Mouse (Mus musculus): ENCODE results near the gene Trub1. TPM values are rescaled to one million over a fixed set of nuclear protein-coding genes. Genes with fewer than 3 reads are reported as not detected.

The Trub1 gene
- total RNA-seq, 2 experiments from 2014 or later = 3.8 to 9.1 TPM

DNA sequence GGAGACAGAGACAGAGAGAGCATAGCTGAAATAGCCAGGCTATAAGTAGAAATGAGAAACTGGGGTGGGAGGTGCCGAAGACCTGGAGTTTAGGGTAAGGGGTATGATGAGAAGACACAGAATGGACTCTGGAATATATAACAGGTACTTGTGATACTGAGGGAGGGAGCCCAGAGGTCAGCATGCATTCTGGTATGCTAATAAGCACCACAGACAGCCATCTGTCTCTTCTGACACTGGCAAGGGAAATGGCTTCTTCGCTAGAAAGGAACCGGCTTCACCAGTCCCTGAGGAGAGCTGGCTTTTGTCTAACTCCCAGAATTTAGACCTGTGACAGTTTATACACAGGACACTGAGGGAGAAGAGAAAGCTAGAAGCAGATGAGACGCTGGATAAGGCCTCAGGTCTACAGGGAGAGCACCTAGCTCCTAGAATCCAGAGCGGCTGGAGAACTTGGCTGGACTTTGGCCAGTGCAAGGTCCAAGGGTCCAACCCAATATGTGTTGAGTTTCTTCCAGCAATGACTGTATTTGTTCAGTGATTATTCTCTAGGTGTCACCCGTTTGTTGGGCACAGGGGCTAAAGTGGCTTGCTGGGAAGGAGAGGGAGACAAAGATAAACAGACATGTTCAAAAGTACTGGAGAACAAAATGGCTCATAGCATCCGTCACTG lies 84.9 kb downstream of the Trub1 start:
- intact Hi-C loops (cut with DNase I) = no loop called here
- no peak for DNase-seq (ENCODE audit: low spot score)

DNA sequence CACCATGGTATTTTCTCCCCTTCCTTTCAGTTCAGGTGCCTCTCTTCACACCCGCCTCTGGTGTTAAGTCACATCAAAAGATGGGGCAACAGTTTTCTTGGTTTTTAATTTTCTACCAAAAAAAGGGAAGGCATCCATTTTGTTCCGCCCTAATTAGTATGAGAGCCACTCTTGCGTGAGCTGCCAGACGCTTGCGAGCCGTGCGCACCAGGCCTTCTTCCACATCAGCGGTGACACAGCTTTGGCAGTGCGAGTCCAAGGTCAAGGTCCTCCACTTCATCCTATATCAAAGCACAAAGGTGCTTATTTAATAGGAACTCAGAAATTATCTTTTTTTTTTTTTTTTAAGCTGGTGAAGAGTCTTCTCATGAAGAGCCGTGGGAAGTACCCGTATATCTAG lies 87.4 kb downstream of the Trub1 start:
- intact Hi-C loops (cut with DNase I) = no loop called here
- no peak for DNase-seq (ENCODE audit: low spot score)

Other genes starting within 250 kb of the Trub1 start
- gene Ablim1, start 138.0 kb upstream of the Trub1 start, total RNA-seq (2021) = 100 to 1,000 TPM; 417 to 451 TPM
- gene Fam160b1, start 92.2 kb upstream of the Trub1 start, total RNA-seq (2021) = 10 to 100 TPM in 1 of 2 experiments, 1 to 10 TPM in 1; 9.9 to 12.4 TPM
- 10 to 100 TPM; 13.8 to 16.1 TPM for gene Atrnl1, start 158.1 kb downstream of the Trub1 start, total RNA-seq (2021)

Data from heart, postnatal 25 days (tissue).